Mouse (Mus musculus): ENCODE results near the gene Olfr1049.
"Not testable (repeated sequence)": the region's sequence is repeated elsewhere in the genome, so short reads cannot be mapped to it uniquely, and the experiment has no call there.

Gene Olfr1049

DNA sequence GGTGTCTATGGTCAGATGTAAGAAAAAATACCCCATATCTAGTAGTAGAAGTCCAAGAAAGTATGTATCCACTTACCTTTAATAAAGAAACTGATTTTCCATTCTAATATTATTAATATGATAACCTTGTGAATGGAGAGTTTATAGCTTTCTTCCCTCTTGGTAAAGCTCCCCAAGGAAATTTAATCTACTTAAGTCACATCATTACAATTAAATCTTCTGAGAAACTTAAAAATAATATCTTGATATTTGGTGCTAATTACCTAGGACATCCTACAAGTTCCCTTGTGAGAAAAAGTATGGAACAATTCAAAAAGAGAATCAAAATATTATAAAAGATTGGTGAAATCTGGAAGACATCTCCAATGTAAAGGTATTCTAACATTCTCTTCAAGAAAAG is at the start of gene Olfr1049:
TSS of gene Olfr1049 (minus strand) at position 101 of the 400 bp plus-strand sequence.
- DNase-seq (ENCODE audit: low spot score): not testable (repeated sequence)

DNA sequence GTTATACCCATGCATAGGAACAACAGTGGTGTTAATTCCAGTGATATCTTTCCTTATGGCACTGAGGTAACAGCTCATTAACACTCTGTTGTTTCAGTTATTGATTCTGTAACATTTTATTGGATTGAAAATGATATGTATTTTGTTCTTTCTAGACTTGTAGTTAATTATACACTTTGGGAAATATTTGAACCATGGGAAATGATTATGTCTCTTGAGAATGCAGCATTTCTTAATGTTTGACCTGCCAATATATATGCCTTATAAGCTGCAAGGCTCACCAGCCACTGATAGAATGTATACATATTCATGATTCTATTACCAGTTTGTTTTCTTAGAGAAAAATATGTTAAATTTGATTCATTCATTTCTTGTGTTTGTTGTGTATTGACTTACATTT is 34.0 kb upstream of the Olfr1049 start, which contains the start of gene Olfr1052:
TSS of gene Olfr1052 (plus strand) at position 301 of the 400 bp plus-strand sequence.
- no peak for DNase-seq (ENCODE audit: low spot score)

DNA sequence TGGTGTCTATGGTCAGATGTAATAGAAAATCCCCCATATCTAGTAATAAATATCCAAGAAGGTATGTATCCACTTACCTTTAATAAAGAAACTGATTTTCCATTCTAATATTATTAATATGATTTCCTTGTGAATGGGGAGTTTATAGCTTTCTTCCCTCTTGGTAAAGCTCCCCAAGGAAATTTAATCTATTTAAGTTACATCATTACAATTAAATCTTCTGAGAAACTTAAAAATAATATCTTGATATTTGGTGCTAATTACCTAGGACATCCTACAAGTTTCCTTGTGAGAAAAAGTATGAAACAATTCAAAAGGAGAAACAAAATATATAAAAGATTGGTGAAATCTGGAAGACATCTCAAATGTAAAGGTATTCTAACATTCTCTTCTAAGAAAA is 20.9 kb upstream of the Olfr1049 start, which contains the start of gene Olfr1051:
TSS of gene Olfr1051 (minus strand) at position 101 of the 400 bp plus-strand sequence.
- not testable (repeated sequence) for DNase-seq (ENCODE audit: low spot score)

DNA sequence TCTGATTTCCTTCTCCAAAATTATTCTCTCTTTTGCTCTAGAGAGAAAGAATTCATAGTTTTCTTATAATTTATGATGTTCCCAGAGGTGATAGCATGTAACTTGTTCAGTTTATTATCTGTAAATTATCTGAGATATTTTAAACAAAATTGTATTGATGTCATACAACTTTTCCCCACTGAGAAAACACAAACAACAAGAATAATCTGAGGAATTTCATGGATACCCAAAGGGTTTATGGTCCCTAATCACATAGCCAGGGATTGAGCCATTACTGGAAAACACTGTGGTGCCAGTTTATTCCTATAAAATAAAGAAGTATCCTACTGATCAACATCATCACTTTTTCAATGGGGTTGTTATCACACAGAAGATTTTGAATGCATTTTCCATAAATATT is 17.9 kb downstream of the Olfr1049 start, which contains the start of gene Olfr1048:
TSS of gene Olfr1048 (minus strand) at position 101 of the 400 bp plus-strand sequence.
- no peak for DNase-seq (ENCODE audit: low spot score)

DNA sequence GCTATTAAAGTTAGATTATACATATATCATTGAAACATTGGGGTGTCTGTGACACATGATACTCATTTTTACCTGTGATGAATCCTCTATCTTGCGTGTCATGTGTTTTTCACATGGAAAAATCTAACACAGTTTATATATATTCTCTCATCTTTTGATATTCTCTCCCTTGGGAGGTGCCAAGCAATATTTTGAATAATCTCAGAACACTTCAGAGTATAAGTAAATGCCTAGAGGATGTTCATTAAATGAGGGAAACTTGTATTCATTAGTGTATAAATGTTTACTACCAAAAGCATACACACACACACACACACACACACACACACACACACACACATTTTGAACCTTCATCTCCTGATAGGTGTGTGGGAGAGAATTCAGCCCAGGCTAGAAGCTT is 26.8 kb downstream of the Olfr1049 start, which contains the start of gene Olfr1047:
TSS of gene Olfr1047 (minus strand) at position 101 of the 400 bp plus-strand sequence.
- DNase-seq (ENCODE audit: low spot score): no peak

DNA sequence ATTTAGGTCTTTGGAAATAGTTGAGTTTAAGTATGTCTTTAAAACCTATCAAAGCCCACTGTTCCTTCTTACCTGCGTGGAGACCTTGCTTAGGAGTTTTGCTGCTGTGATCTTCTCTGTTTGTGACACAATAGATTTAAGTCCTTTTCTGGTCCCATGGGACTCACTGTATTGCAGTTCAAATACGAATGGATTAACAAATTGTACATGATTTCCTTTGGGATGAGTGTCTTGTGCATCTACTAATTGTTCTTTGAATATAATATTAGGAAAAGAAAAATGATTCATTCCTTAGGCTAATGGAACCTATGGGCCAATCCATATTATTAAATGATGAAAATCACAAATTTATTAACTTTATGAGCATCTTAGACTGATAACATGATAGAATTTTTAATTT is 38.9 kb downstream of the Olfr1049 start, which contains the start of gene Olfr1046:
TSS of gene Olfr1046 (minus strand) at position 101 of the 400 bp plus-strand sequence.
- no peak for DNase-seq (ENCODE audit: low spot score)

All from spleen, adult 12 weeks (tissue).